Mouse (Mus musculus) neural tube, embryonic 13.5 days (tissue): ENCODE results near the gene 1600014C23Rik. TPM values are rescaled to one million over a fixed set of nuclear protein-coding genes. Genes with fewer than 3 reads are reported as not detected.

ENCODE experiments used
- ATAC-seq: fragments of 200-750 bp; cut with Nextera tagmentation; 2 replicates; pipeline ENCODE4 v1.8.0; 2017; ENCODE audit warnings: low read depth, mild to moderate bottlenecking, moderate TSS enrichment, moderate library complexity
- H3K27ac ChIP-seq: fragments of 300-500 bp; sonication (generic); replicated peaks from 2 replicates; pipeline ENCODE4 v1.5.1; 2015; ENCODE audit warnings: moderate library complexity, mild to moderate bottlenecking, inconsistent platforms
- H3K27me3 ChIP-seq: fragments of 300-500 bp; sonication (generic); 2 replicates; pipeline ENCODE4 v1.6.1; 2015; ENCODE audit warnings: mild to moderate bottlenecking, inconsistent platforms
- H3K36me3 ChIP-seq: fragments of 300-500 bp; sonication (generic); 2 replicates; pipeline ENCODE4 v1.6.1; 2015; ENCODE audit warnings: mild to moderate bottlenecking, inconsistent platforms
- H3K4me1 ChIP-seq: fragments of 300-500 bp; sonication (generic); replicated peaks from 2 replicates; pipeline ENCODE4 v1.6.1; 2015; ENCODE audit warnings: inconsistent platforms
- H3K4me2 ChIP-seq: fragments of 300-500 bp; sonication (generic); 2 replicates; pipeline ENCODE4 v1.6.1; 2015; ENCODE audit warnings: inconsistent platforms, mild to moderate bottlenecking, moderate library complexity
- H3K4me3 ChIP-seq: fragments of 300-500 bp; sonication (generic); 2 replicates; pipeline ENCODE4 v1.5.1; 2015; ENCODE audit warnings: mild to moderate bottlenecking, inconsistent platforms
- H3K9ac ChIP-seq: fragments of 300-500 bp; sonication (generic); 2 replicates; pipeline ENCODE4 v1.6.1; 2015; ENCODE audit warnings: moderate library complexity, mild to moderate bottlenecking, inconsistent platforms
- H3K9me3 ChIP-seq: fragments of 300-500 bp; sonication (generic); 2 replicates; pipeline ENCODE4 v1.6.1; 2016; ENCODE audit warnings: inconsistent platforms
- WGBS: fragments of 180-500 bp; shearing (Covaris S2); methylation state at CpG from one replicate; pipeline ENCODE4 v1.1.7; 2015; 5-methylcytosine and 5-hydroxymethylcytosine counted together
- polyA plus RNA-seq: library from polyadenylated mRNA; unstranded; fragments of >200 nt; fragmentation: Nextera tagmentation; extraction: Ambion mirVana; gene quantifications from 2 replicates; pipeline ENCODE4 v1.2.1, GENCODE M21; 2015

1600014C23Rik gene
- not detected in 2 replicates for polyA plus RNA-seq

DNA sequence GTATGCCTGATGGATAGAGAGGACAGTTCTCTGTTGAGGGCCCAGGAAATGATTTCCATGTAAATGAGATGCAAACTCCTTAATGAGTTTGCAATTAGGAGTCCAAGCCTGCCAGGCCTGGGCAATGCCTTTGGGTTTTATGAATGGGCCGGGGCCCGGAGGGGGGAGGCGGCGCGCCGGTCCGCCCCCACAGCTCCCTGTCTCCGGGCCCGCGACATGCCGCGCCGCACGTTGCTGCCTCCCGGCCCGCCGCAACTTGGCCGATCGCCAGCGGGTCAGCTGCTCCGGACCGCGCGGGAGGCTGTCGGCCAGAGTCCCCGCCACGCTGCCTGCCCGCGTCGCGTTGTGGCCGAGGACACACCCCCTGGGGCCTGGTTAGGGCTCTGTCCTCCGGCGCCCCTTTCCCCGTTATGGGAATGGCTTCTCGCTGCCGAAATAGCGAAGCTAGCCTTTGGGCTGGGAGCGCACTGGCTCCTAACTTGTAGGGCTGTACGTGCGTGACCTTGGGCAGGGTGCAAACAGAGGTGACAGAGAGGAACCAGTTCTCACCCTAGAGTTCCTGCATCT, at the start of gene 1600014C23Rik:
Gene 1600014C23Rik, minus strand, starts transcription at position 110 of the 567 bp plus-strand sequence.
- Histone ChIP-seq H3K4me1 (peaks cover 42% of the 10 kb centered on the region), H3K9me3 (no peaks in the 10 kb centered on the region), H3K27ac (peak within 1 kb of the TSS; percentile 62), H3K36me3 (no peaks in the 10 kb centered on the region), H3K27me3 (peaks cover 22% of the 10 kb centered on the region), H3K9ac (peak within 1 kb of the TSS; percentile 67), H3K4me3 (peak within 1 kb of the TSS; percentile 34), H3K4me2 (peak within 1 kb of the TSS; percentile 81)
- peak; percentile 18 for ATAC-seq
- WGBS = under 1% methylated on average over 41 of the region's 41 CpGs

DNA sequence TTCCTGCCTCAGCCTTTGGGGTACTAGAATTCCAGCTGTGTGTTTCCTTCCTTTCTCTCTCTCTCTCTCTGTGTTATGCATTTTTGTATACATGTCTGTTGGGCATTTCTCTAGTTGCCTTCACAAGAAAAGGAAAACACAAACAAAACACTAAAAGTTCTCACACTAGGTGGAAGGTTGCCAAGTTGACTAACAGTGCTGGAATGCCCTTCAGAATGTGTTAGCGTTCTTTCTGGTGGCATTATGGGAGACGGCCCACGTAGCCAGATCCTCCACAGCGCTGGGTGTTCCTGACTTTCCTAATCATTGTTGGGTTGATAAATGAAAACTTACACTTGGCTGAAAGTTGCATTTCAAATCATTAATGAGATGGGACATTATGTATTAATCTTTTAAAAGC, 44.8 kb upstream of the 1600014C23Rik start:
- Histone ChIP-seq H3K4me2 (no peak overlapping the region), H3K4me3 (no peak overlapping the region), H3K9ac (no peak overlapping the region), H3K27ac (no peak overlapping the region), H3K9me3 (no peaks in the 10 kb centered on the region), H3K36me3 (no peaks in the 10 kb centered on the region), H3K27me3 (no peaks in the 10 kb centered on the region), H3K4me1 (no peaks in the 10 kb centered on the region)
- WGBS = 94% methylated on average over 4 of the region's 4 CpGs
- ATAC-seq = no peak

DNA sequence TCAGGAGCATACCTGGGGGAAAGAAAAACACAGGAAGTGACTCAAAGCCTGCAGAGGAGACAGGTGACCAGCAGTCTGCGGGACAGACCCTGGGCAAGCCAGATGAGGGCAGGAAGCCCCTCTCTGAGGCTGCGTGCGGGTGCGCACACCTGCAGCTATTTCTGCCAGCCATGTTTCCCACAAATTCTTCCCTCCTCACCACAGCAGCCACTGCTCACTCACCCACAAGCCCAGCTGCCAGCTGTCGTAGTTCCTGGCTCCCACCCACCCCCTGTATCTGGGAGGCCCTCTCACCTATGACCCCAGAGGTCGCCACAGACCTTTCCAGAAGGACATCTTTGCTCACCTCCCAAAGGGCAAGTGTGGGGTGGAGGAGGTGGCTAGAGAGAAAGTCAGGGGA, 43.8 kb upstream of the 1600014C23Rik start:
- Histone ChIP-seq H3K9me3 (no peaks in the 10 kb centered on the region), H3K4me3 (no peak overlapping the region), H3K4me1 (no peaks in the 10 kb centered on the region), H3K27me3 (no peaks in the 10 kb centered on the region), H3K4me2 (no peak overlapping the region), H3K27ac (no peak overlapping the region), H3K36me3 (no peaks in the 10 kb centered on the region), H3K9ac (no peak overlapping the region)
- no peak for ATAC-seq
- WGBS = 86% methylated on average over 6 of the region's 6 CpGs

DNA sequence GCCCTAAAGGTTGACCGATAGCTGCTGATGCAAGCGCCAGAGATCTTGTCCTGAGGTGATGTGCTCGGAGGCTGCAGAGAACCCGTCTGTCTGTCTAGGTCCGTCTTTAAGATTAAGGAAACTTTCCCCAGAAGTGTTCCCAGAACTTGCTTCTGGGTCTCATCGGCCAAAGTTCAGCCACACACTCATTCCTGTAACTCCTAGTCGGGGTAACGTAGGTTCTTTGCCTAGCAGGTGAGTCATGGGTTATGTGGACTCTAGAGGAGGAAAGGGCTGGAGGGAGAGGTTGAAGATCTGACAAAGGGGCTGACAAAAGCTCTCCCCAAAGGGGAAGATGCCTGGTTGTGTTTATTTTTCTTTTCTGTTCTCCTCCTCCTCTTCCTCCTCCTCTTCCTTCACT, 42.5 kb upstream of the 1600014C23Rik start:
- Histone ChIP-seq H3K4me2 (no peak overlapping the region), H3K4me3 (no peak overlapping the region), H3K9ac (no peak overlapping the region), H3K27me3 (no peaks in the 10 kb centered on the region), H3K4me1 (no peaks in the 10 kb centered on the region), H3K27ac (no peak overlapping the region), H3K36me3 (no peaks in the 10 kb centered on the region), H3K9me3 (no peaks in the 10 kb centered on the region)
- 98% methylated on average over 8 of the region's 8 CpGs for WGBS
- ATAC-seq = no peak

DNA sequence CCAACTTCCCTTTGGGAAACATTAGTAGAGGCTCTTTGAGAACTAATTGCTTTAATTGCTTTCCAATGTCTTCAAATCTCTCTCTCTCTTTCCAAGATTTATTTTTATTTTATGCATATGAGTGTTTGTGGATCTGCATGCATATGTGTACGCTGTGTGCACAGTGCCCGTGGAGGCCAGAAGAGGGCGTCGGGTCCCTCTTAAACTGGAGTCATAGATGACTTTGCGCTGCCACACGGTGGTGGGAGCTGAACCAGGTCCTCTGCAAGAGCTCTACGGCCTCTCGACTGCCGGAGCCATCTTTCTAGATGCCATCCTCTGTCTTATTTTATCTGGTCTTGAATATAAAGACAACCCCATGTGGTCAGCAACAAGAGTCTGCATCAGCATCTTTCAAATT, 41.8 kb upstream of the 1600014C23Rik start:
- Histone ChIP-seq H3K36me3 (no peaks in the 10 kb centered on the region), H3K9me3 (no peaks in the 10 kb centered on the region), H3K9ac (no peak overlapping the region), H3K27ac (no peak overlapping the region), H3K4me3 (no peak overlapping the region), H3K27me3 (no peaks in the 10 kb centered on the region), H3K4me2 (no peak overlapping the region), H3K4me1 (peaks cover 4% of the 10 kb centered on the region; the same call in 1 of the 2 replicates)
- ATAC-seq = no peak
- 92% methylated on average over 9 of the region's 9 CpGs for WGBS

DNA sequence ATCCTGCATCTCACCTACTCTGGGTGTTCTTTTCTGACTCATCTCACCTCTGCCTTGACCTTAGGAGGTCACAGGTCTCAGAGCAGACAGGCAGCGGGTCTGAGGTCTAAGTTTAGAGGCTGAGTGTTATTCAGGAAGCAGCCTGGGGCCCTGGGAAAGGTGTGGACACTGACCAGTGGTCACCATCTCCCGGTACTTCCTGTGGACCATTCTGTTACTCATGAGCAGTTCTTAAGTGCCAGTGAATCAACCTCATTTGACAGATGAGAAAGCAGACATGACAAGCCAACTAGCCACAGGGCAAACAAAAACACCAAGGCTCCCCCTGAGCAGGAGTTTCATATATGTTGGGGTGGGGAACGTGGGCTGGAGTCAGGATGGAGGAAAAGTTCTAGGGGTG, 38.9 kb upstream of the 1600014C23Rik start:
- Histone ChIP-seq H3K27me3 (no peaks in the 10 kb centered on the region), H3K9me3 (no peaks in the 10 kb centered on the region), H3K4me2 (no peak overlapping the region), H3K36me3 (no peaks in the 10 kb centered on the region), H3K4me3 (no peak overlapping the region), H3K4me1 (peaks cover 11% of the 10 kb centered on the region), H3K9ac (no peak overlapping the region), H3K27ac (no peak overlapping the region)
- WGBS = 73% methylated on average over 3 of the region's 3 CpGs
- no peak for ATAC-seq

DNA sequence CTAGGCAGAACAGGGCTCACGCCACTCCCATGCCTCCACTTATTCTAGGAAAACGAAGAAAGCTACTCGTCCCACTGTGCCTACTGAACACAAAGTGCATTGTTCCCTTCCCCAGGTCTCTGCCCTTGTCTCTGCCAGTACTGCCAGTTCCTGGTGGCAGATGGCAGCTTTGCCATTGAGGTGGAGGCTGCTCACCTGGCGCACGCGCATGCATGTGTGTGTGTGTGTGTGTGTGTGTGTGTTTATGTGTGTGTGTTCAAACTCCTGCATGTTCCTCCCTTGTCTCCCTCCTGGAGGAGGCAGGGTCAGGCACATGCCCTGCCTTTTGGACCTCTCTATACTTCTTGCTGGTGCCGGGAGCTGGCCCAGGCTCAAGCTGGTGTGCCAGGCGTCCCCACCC, 38.5 kb upstream of the 1600014C23Rik start:
- Histone ChIP-seq H3K9me3 (no peaks in the 10 kb centered on the region), H3K27me3 (no peaks in the 10 kb centered on the region), H3K4me1 (peaks cover 16% of the 10 kb centered on the region), H3K36me3 (no peaks in the 10 kb centered on the region), H3K4me2 (no peak overlapping the region), H3K4me3 (no peak overlapping the region), H3K27ac (no peak overlapping the region), H3K9ac (no peak overlapping the region)
- ATAC-seq = no peak
- WGBS = 83% methylated on average over 8 of the region's 8 CpGs

DNA sequence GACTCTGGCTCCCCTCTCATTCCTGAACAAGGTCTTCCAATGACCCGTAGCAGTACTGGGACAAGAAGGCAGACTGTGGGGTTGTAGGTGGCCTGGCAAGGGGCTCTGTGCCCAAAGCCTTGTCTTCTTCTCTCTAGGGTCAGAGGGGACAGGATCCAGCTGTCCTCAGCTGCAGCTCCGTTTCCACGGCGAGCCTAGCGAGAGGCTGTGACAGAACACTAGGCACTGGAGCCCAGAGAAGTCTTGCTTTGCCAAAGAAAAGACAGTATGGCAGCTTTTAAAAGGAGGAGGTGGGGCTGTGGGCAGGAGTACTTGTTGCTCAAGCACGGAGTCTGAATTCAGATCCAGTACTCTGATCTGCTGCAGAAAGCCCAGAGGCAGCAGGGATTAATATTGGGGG, 36.8 kb upstream of the 1600014C23Rik start:
- no peak for ATAC-seq
- no peak overlapping the region for H3K4me2 ChIP-seq
- H3K4me3 ChIP-seq = no peak overlapping the region
- H3K27ac ChIP-seq = no peak overlapping the region
- H3K9ac ChIP-seq = no peak overlapping the region
- no peaks in the 10 kb centered on the region for H3K9me3 ChIP-seq
- no peaks in the 10 kb centered on the region for H3K36me3 ChIP-seq
- WGBS = 47% methylated on average over 6 of the region's 6 CpGs
- peaks cover 27% of the 10 kb centered on the region for H3K4me1 ChIP-seq
- H3K27me3 ChIP-seq = no peaks in the 10 kb centered on the region

DNA sequence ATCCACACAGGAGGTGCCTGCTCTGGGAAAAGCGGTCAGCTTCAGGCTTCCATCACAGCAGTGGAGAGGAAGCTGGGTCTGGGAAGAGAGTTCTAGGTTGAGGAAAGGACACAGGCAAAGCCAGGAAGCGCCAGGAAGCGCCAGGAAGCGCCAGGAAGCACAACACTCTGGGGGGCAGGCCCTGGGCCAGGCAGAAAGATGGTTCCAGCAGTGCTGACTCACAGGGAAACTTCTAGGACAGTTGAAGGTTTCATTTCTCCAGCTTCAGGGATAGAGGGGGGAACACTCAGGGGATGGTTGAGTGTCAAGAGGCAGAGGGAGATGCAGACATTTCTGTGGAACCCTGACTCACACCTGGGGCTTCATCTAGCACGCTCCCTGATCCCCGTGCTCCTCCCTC, 36.2 kb upstream of the 1600014C23Rik start:
- peaks cover 27% of the 10 kb centered on the region for H3K4me1 ChIP-seq
- H3K27me3 ChIP-seq = no peaks in the 10 kb centered on the region
- no peak overlapping the region for H3K4me3 ChIP-seq
- 85% methylated on average over 6 of the region's 6 CpGs for WGBS
- no peaks in the 10 kb centered on the region for H3K9me3 ChIP-seq
- H3K27ac ChIP-seq = no peak overlapping the region
- H3K9ac ChIP-seq = no peak overlapping the region
- no peak overlapping the region for H3K4me2 ChIP-seq
- no peaks in the 10 kb centered on the region for H3K36me3 ChIP-seq
- no peak for ATAC-seq

DNA sequence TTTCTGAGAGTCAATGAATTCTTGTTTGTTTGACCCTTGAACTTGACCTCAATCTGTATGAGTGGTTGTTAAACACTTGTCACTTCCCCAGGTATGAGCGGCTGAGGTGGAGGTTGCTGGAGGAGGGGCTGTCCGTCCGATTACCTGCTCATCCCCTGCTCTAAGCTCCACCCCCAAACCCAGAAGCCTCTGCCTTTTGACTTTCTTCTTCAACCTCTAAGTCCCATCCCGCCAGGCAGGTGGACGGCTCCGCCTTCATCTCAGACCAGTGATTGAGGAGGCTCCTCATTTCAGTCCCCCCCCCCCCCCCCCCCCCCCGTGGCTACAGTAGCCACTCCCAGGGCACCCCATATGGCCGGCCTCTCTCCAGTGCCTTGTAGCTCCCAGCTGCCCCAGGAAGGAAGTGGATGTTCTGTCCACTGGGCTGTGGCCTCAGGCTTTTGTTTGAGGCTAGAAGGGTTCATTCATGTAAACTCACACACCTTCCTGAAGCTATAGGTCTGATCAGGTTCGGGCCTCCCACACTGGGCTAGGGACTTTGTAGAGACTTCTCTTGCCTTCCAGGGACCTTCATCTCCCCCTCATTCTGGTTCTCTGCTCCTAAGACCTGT, 34.0 kb upstream of the 1600014C23Rik start:
- no peak overlapping the region for H3K27ac ChIP-seq
- peaks cover 27% of the 10 kb centered on the region for H3K4me1 ChIP-seq
- 54% methylated on average over 8 of the region's 9 CpGs for WGBS
- no peak overlapping the region for H3K9ac ChIP-seq
- H3K4me3 ChIP-seq = no peak overlapping the region
- H3K27me3 ChIP-seq = no peaks in the 10 kb centered on the region
- no peak for ATAC-seq
- no peaks in the 10 kb centered on the region for H3K9me3 ChIP-seq
- H3K4me2 ChIP-seq = no peak overlapping the region
- H3K36me3 ChIP-seq = no peaks in the 10 kb centered on the region

DNA sequence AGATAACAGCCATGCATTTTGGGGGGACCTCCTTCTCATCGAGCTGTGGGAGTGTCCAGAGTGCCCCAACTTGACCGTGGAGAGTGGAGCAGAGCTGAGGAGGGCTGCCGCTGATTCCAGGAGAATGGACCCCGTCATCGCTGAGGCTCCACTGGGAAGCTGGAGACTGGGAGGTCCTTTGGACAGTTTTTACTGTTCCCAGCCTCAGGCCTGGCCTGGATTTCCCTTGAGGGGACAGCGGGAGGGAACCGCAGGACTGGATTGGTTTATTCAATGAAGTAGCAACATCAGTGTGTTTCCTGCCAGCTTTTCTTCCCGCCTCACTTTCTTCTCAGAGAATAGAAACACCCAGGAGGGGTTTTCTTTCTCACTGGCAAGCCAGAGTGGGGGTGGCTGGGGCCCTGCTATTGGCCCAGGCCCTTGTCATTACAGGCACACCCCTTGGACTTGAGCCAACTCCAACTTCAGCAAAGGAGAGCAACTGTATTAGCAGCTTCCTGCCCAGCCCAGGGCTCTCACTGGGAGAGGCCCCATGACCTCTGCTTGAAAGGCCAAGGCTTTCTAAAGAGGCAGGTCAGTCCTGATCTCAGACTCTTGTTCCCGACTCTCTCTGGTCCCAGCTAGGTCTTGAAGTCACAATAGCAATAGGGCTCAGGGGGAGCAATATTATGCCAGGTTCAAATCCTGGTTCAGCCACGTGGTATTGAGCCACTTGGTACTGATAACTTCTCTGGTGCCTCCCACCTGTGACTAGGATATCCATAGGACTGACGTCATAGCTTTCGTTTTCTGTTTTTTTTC, 33.3 kb upstream of the 1600014C23Rik start:
- no peak overlapping the region for H3K4me3 ChIP-seq
- 0 out of 2 replicates have a peak overlapping the region, but pooled peaks have one; percentile 24 for H3K4me2 ChIP-seq
- 9% methylated on average over 12 of the region's 12 CpGs for WGBS
- peak overlapping the region; percentile 79 for H3K27ac ChIP-seq
- ATAC-seq = peak; percentile 94
- H3K4me1 ChIP-seq = peaks cover 27% of the 10 kb centered on the region
- no peaks in the 10 kb centered on the region for H3K27me3 ChIP-seq
- no peaks in the 10 kb centered on the region for H3K9me3 ChIP-seq
- H3K9ac ChIP-seq = 0 out of 2 replicates have a peak overlapping the region, but pooled peaks have one; percentile 5
- H3K36me3 ChIP-seq = no peaks in the 10 kb centered on the region

DNA sequence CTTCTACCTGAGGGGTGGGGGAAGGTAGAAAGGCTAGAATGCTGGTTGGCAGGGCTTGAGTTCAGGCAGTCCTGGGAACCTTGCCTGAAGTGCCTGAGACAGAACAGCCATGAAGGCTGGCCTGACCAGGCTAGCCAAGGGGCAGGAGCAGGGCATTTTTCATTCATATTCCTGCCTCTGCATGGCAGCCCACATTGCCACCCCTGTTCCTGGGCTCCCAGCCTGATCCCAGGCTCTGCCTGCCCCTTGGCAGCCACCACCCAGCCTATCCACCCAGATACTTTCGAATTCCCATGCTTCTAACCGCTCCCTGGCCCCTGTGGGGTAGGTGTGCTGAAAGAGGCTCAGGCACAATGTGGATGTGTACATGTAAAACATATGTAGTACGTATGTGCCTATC, 32.3 kb upstream of the 1600014C23Rik start:
- Histone ChIP-seq H3K9me3 (no peaks in the 10 kb centered on the region), H3K27me3 (no peaks in the 10 kb centered on the region), H3K4me3 (no peak overlapping the region), H3K9ac (no peak overlapping the region), H3K36me3 (no peaks in the 10 kb centered on the region), H3K4me1 (peaks cover 34% of the 10 kb centered on the region), H3K4me2 (no peak overlapping the region), H3K27ac (no peak overlapping the region; the same call in 1 of the 2 replicates)
- 90% methylated on average over 3 of the region's 3 CpGs for WGBS
- no peak for ATAC-seq
